Mouse (Mus musculus): ENCODE results near the gene Synpr. TPM values are rescaled to one million over a fixed set of nuclear protein-coding genes. Genes with fewer than 3 reads are reported as not detected.
A peak's percentile ranks its signal among the peaks of the same experiment; 100 is the strongest.

Gene Synpr
- total RNA-seq, 2 experiments from 2014 or later = 114 to 116 TPM

DNA sequence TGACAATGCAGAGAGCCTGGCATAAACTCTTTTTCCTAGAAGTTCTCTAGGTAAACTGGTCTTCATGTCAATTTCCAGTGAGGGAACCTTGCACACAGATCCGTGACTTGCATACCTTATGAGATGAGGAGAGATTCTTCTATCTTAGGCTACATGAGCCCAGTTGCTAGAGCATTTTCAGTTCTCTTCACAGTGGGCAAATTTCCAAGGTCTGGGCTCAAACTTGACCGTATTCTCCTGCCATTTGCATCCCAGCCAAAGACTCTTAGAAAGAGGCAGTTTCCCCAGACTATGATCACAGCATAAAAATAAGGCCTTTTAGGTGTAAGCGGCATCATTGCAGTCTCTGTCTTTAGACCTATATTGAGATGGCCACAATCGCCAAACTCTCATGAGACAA lies 270.1 kb downstream of the Synpr start:
- H3K4me3 ChIP-seq = no peak overlapping the region
- TF ChIP-seq CTCF (IDR thresholded peaks at IDR 0.05) = no peak
- no peak for DNase-seq (ENCODE audit: extremely low spot score in 1 of 2, low spot score in 2 of 2)
- no peak overlapping the region for H3K27ac ChIP-seq
- intact Hi-C loops (cut with DNase I) = no loop called here

DNA sequence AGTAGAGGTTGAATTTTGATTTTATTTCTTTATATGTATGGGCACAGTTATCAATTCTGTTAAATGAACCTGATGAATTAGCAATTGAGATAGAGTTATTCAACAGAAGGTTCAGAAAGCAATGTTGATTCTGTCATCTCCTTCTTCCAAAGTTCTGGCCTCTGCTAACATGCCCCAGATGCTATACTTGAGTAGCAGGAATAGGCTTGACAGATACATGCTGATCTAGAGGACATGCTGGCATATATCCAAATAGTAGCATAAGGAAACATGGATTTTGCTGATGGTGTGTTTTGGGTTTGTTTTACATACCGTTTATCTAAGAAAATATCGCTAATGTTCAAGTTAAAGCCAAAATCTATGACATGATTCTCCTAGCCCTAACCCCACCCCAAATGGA lies 273.5 kb downstream of the Synpr start:
- intact Hi-C loops (cut with DNase I) = no loop called here
- H3K4me3 ChIP-seq = no peak overlapping the region
- TF ChIP-seq CTCF (IDR thresholded peaks at IDR 0.05) = no peak
- no peak overlapping the region for H3K27ac ChIP-seq
- DNase-seq (ENCODE audit: extremely low spot score in 1 of 2, low spot score in 2 of 2) = no peak

DNA sequence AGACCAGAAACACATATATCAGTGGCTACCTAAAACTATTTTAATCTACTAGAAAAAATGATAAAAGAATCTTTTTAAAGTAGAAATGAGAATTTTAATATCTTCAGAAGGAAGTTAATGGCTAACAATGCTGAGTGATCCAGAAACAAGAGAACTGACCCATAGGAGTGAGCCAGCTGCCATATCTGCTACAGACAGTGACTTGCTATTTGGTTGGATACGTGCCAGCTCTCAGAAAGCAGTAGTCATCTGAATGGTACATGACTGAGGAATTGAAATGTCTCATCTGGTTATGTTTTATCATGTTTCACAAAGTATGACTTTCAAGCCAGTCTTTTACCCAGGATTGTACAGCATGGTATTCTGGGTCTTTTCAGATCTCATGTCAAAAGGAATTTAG lies 282.7 kb downstream of the Synpr start:
- no peak overlapping the region for H3K27ac ChIP-seq
- intact Hi-C loops (cut with DNase I) = no loop called here
- no peak for DNase-seq (ENCODE audit: extremely low spot score in 1 of 2, low spot score in 2 of 2)
- TF ChIP-seq CTCF (IDR thresholded peaks at IDR 0.05) = no peak
- H3K4me3 ChIP-seq = no peak overlapping the region

GRCm38 (mm10) chr14:13567996-13568395 lies 283.4 kb downstream of the Synpr start:
- TF ChIP-seq CTCF (IDR thresholded peaks at IDR 0.05) = no peak
- DNase-seq (ENCODE audit: extremely low spot score in 1 of 2, low spot score in 2 of 2) = no peak
- Histone ChIP-seq H3K27ac (no peak overlapping the region), H3K4me3 (no peak overlapping the region)
- intact Hi-C loops (cut with DNase I) = no loop called here

GRCm38 (mm10) chr14:13571941-13572340 lies 287.4 kb downstream of the Synpr start:
- no peak overlapping the region for H3K4me3 ChIP-seq

DNA sequence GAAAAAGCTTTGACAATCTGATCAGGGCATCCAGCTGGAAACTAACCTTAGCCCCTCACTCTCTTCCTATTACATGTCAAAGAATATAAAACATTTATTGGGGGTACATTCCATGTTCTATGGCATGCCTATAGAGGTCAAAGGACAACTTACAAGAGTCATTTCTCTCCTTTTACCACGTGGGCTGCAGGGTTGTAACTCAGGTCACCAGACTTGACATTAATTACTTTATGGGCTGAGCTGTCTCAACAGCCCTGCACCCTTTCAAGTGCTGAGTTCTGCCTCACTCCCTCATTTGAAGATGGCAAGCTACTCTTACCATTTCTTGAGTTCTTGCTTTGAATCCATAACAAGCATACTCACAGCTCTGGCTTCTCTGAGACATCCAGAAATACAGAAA lies 287.9 kb downstream of the Synpr start:
- no peak overlapping the region for H3K27ac ChIP-seq
- no peak overlapping the region for H3K4me3 ChIP-seq
- TF ChIP-seq CTCF (IDR thresholded peaks at IDR 0.05) = no peak
- no peak for DNase-seq (ENCODE audit: extremely low spot score in 1 of 2, low spot score in 2 of 2)
- intact Hi-C loops (cut with DNase I) = no loop called here

More at GRCm38 (mm10) chr14:13571941-13572340, 287.4 kb downstream of the Synpr start:
- TF ChIP-seq CTCF (IDR thresholded peaks at IDR 0.05) = no peak
- intact Hi-C loops (cut with DNase I) = no loop called here
- H3K27ac ChIP-seq = no peak overlapping the region
- DNase-seq (ENCODE audit: extremely low spot score in 1 of 2, low spot score in 2 of 2) = no peak

DNA sequence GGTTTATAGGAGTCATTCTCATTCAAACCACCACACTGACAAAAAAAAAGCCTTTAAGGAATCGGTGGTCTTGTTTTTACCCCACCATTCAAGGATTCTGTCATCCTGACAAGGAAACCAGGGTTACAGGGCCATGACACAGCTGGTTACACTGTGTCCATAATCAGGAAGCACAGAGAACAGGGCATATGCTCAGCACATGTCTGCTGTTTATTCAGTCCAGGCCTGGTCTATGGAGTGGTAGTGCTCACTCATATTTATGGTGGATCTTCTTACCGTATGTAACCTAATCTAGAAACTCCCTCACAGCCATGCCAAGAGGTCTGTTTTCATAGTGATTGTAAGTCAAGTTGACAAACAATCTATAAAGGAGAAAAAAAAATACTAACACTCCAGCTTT lies 293.5 kb downstream of the Synpr start:
- Histone ChIP-seq H3K27ac (no peak overlapping the region), H3K4me3 (no peak overlapping the region)
- DNase-seq (ENCODE audit: extremely low spot score in 1 of 2, low spot score in 2 of 2) = no peak
- TF ChIP-seq CTCF (IDR thresholded peaks at IDR 0.05) = no peak
- intact Hi-C loops (cut with DNase I) = no loop called here

DNA sequence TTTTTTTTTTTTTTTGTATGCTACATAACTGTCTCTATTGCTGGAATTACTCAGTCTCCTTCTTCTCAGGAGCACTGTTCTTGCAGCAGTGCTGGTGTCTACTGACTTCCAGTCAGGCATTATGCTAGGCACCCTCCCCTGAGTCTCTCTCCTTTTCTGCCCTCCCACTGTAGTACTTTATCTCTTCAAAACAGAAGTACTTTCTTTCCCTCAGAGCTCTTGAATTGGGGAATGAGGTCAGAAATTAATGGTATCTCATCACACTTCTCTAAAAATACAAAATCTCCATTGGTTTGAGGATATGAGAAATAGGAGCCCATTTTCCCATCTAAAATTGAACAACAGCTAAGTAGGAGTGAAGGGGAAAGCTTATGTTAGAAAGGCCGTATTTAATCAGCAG lies 294.2 kb downstream of the Synpr start:
- no peak for DNase-seq (ENCODE audit: extremely low spot score in 1 of 2, low spot score in 2 of 2)
- Histone ChIP-seq H3K27ac (no peak overlapping the region), H3K4me3 (no peak overlapping the region)
- intact Hi-C loops (cut with DNase I) = no loop called here
- no peak for TF ChIP-seq CTCF (IDR thresholded peaks at IDR 0.05)

DNA sequence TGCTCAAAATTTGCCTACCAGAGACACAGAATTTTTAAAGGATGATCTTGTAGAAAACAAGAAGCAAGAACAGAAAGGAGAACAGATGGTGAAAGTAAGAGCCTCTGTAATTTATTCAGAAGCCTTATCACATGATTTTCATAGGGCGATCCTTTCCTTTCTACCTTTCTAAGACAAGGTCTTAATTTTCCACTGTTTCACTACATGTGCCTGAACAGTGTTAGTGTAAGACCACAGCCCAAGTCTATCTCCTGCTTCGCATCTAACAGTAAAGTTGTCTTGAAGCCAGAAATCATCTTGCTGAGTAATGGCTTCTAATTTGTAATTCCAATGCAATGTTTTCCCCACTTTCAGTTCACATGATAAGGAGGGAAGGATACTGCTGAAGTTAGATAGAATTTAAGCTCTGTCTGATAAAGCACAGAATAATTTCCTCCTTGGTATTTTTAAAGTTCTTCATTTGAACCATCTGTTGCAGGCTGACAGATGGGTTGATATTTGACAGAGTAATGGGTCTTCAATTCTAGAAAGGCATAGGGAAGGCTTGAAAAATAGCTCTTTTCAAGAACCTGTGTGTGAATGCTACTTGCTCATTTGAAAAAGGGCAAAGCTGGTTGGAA lies 308.9 kb downstream of the Synpr start:
- intact Hi-C loops (cut with DNase I) = loop anchor here (5.0 kb wide), 3 partner anchors 91 to 309 kb away; no protein-coding TSS in a partner anchor
- H3K4me3 ChIP-seq = no peak overlapping the region
- peak overlapping the region; percentile 65; the same call in 1 of the 2 replicates for H3K27ac ChIP-seq
- TF ChIP-seq CTCF (IDR thresholded peaks at IDR 0.05) = no peak
- no peak for DNase-seq (ENCODE audit: extremely low spot score in 1 of 2, low spot score in 2 of 2)

DNA sequence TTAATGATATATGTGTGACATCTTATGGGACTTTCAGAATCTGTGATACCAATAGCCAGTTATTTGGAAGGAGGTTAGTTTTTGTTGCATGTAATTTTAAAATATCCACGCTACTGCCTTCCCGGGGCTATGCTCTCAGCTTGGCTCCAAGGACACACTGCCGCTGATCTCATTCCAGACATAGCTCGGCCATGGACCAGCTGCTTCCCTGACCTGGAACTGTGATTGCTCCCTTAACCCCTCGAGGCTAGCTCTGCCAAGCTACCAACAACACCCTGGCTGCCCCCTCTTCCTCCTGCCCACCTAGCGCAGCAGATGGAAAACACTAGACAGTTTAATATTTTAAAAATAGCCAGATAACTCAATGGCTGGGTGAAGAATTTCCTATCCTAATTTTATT lies 311.7 kb downstream of the Synpr start:
- Histone ChIP-seq H3K4me3 (no peak overlapping the region), H3K27ac (no peak overlapping the region)
- no peak for DNase-seq (ENCODE audit: extremely low spot score in 1 of 2, low spot score in 2 of 2)
- no peak for TF ChIP-seq CTCF (IDR thresholded peaks at IDR 0.05)
- intact Hi-C loops (cut with DNase I) = no loop called here

DNA sequence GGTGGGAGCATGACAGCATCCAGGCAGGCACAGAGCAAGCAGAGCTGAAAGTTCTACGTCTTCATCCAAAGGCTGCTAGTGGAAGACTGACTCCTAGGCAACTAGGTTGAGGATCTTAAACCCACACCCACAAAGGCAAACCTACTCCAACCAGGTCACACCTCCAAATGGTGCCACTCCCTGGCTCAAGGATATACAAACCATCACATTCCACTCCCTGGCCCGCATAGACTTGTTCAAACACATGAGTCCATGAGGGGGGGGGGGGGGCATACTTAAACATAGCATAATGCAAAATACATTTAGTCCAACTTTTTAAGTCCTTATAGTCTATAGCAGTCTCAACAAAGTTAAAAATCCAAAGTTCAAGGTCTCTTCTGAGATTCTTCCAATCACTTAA lies 312.6 kb downstream of the Synpr start:
- no peak overlapping the region for H3K27ac ChIP-seq
- H3K4me3 ChIP-seq = no peak overlapping the region
- DNase-seq (ENCODE audit: extremely low spot score in 1 of 2, low spot score in 2 of 2) = no peak
- intact Hi-C loops (cut with DNase I) = no loop called here
- no peak for TF ChIP-seq CTCF (IDR thresholded peaks at IDR 0.05)

DNA sequence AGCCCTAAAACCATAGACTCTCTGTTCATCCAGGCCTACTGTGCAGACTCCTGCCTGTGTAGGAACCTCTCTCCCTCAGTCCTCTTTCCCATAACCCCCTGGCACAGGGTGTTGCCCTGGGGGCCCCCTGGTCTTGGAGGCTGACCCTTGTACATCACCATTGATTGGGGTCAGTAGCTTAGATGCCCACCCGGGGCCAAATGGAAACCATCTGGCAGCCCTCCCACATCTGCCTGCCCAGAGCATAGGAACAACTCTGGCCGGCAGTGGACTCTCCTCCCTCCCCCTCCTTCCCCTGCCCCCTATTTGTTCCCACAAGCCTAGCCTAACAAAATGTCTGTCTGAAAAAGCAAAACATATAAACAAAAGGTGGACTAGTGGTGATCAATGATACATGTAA lies 336.0 kb downstream of the Synpr start:
- intact Hi-C loops (cut with DNase I) = no loop called here

DNA sequence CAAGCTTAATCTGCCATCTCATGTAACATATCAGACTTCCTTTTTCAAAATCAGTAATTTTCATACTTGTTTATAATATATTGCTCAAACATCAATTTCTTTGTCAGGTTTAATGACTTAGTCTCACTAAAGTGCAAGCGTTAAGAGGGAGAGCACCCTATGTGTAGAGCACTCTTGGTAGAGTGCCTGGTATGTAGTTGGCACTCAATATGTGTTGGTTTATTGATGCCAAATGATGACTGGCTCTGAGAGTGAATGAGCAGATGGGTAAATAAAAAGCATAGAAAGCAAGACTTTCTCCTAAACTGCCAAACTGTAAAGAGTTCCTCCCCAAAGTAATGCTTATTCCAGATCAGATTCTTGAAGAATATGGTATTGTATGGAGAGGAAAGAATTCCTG lies 365.3 kb downstream of the Synpr start:
- DNase-seq (ENCODE audit: extremely low spot score in 1 of 2, low spot score in 2 of 2) = no peak
- intact Hi-C loops (cut with DNase I) = no loop called here
- TF ChIP-seq CTCF (IDR thresholded peaks at IDR 0.05) = no peak
- Histone ChIP-seq H3K4me3 (no peak overlapping the region), H3K27ac (no peak overlapping the region)

More for the DNA sequence above, 336.0 kb downstream of the Synpr start:
- no peak for TF ChIP-seq CTCF (IDR thresholded peaks at IDR 0.05)
- Histone ChIP-seq H3K27ac (no peak overlapping the region), H3K4me3 (no peak overlapping the region)
- DNase-seq (ENCODE audit: extremely low spot score in 1 of 2, low spot score in 2 of 2) = no peak

Data from left cerebral cortex, adult 2 months (tissue).